Mouse (Mus musculus) MEL-GATA-1-ER (cell line): Measurements from ENCODE around the gene Aox3.

Source experiments
- DNase-seq: peaks from one replicate; pipeline ENCODE4 v3.0.0-alpha.2; 2012; ENCODE audit warnings: low read depth; ENCODE audit errors: extremely low read depth

Gene Aox3

DNA sequence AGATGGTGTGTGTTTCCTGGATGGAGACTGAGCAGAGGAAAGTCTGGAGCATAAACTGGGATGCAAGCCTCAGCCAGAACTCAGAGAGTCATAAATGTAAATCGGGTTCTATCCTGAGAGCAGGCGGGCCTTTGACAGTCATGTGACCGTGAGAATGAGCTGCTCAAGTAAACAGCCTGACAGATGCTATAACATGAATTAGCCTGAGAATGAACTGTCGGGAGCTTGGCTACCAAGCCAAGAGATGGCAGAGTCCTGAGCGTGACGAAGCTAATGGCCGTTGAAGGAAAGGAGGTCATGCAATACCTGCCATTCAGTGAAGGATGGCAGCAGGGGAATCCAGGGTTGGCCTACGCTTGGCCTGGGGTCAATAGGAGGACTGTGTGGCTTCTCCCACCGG is 84.1 kb downstream of the Aox3 start:
- no peak for DNase-seq

DNA sequence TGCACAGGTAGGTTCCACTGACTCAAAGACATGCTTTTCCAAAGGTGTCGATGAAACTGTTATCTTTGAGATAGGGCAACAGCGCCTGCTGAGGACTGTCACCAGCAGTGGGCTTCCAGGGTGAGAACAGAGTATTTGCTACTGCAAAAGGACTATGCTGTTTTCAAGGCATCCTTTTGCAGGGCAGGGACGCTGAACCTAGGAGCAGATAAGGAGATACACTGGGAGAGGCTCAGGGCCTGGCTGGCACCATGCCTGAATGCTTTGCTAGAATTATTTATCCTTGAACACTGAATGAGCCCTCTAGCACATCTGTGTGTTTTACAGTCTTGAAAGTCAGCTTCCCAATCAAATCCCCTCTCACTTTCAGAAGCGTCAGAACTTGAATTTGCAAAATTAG is 85.5 kb downstream of the Aox3 start:
- DNase-seq, result no peak

- DNase-seq, result no peak
Measured at GRCm38 (mm10) chr1:58210203-58210602, 97.3 kb downstream of the Aox3 start, which contains the start of gene Aox4. Gene Aox4 (plus strand): TSS chr1:58210397.

- DNase-seq, result no peak
Measured at GRCm38 (mm10) chr1:58212805-58213204, 99.9 kb downstream of the Aox3 start.

DNA sequence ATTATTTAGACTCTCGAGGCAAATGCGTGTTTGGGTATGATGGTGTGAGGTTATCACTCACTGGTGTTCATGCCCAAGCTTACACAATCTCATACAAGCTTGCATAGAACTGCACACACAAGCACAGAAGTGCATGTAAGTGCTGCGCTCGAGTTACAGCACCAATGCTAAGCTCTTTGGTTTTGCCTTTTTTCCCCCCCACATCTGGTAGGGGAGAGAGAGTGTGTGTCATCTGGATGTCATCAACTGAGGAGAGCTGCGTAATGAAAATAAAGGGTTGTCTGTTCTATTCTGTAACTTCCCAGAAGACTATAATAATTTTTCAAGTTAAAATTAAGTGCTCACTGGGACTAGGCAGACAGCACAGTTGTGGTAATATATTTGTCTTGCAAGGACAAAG is 100.9 kb downstream of the Aox3 start:
- no peak for DNase-seq

DNA sequence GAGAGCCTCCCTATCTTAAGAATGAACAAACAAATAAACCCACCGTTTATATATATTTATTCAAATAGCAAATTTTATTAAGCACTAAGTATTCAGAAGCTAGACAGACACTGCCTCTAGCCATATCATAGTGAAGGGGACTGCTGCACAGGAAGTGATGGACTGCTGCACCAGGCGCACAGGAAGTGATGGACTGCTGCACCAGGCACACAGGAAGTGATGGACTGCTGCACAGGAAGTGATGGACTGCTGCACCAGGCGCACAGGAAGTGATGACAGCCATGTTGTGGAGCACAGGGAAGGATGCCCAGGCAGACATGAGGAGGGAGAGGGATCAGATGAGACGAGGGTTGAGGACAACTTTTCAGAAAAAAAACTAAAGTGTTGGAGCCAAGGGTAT is 102.4 kb downstream of the Aox3 start:
- DNase-seq, result no peak

GRCm38 (mm10) chr1:58215956-58216532 is 103.1 kb downstream of the Aox3 start:
- DNase-seq, result no peak

DNA sequence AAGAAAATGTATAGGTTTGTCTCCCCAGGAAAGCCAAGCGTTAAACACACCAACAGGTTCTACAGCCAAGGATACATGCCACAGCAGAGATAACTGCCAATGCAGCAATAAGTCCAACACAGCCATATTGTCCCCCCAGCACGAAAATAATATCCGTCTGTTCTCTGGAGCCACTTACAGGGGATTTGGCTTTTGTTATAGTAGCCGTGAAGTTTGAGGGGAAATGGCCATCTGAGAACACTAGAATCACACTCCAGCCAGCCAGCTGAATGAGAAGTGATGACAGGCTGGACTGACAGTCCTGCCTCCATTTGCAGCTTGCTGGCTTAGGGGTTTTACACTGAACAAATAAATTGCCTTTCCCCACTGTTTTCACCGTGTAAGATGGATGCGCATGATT is 108.1 kb downstream of the Aox3 start:
- DNase-seq, result no peak

DNA sequence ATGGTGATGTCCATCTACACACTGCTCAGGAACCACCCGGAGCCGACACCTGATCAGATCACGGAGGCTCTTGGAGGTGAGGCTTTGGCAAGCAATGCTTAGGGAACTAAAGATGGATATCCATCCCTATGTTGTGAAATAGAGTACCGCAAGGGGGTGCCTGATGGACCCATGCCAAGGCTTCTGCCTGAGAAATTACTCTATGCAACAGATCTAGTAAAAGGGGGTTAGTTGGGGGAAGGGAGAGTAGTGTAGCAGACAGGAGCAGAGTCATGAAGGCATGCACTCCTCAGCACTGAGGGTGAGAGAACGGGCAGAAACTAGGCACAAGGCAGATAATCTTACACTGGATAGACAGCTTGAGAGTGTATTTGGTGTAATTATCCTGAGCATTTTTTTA is 108.9 kb downstream of the Aox3 start:
- DNase-seq, result no peak

DNA sequence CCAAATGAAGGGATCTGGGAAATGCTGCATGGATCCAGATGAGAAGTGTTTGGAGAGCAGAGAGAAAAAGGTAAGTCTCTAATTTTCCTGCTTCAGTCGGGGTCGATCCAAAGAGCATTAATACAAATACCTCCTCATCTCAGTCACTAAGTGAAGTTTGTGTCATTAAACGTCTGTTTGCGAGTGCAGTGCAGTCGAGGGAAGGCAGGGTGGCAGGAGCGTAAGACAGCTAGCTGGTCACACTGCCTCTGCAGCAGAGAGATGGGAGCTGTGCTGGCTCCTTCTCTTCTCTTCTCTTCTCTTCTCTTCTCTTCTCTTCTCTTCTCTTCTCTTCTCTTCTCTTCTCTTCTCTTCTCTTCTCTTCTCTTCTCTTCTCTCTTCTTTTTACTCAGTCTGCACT is 115.2 kb downstream of the Aox3 start:
- DNase-seq, result no peak

DNA sequence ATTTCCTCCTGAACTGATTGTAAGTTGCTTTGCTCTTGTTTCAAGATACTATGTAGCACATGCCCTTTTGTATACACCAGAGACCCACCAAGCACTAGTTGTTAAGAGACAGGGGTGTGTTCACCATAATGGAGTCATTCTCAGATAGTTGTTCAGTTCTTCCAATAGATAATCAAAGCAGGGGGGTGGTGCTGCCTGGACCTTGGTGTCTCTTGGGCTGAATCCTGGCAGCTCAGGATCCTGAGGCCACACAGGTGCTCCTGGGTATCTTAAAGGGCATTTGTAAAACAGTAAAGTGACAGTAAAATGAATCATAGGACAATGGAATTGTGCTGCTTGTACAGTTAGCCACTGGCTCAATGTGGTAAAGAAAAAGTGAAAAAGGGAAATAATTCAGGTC is 116.0 kb downstream of the Aox3 start:
- DNase-seq, result no peak

DNA sequence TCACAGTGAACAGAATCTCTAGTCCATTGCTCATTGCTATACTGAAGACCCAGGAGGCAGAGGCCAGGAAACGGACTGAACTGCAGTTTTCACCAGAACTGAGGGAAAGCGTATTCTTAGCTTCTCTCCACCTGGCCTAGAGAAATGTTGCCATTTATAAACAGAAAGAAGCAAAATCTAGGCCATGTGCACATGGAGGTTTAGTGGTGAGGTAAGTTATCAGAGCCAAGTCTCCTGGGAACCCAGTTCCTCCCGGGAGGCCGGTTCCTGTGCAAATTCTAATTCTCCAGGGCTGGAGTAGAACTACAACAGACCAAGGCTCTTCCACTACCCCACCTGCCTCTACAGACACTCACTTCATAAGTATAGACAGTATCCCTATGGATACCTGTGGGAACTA is 116.8 kb downstream of the Aox3 start:
- DNase-seq, result no peak

GRCm38 (mm10) chr1:58230542-58230941 is 117.6 kb downstream of the Aox3 start:
- DNase-seq, result no peak

GRCm38 (mm10) chr1:58235405-58235804 is 122.5 kb downstream of the Aox3 start:
- no peak for DNase-seq

DNA sequence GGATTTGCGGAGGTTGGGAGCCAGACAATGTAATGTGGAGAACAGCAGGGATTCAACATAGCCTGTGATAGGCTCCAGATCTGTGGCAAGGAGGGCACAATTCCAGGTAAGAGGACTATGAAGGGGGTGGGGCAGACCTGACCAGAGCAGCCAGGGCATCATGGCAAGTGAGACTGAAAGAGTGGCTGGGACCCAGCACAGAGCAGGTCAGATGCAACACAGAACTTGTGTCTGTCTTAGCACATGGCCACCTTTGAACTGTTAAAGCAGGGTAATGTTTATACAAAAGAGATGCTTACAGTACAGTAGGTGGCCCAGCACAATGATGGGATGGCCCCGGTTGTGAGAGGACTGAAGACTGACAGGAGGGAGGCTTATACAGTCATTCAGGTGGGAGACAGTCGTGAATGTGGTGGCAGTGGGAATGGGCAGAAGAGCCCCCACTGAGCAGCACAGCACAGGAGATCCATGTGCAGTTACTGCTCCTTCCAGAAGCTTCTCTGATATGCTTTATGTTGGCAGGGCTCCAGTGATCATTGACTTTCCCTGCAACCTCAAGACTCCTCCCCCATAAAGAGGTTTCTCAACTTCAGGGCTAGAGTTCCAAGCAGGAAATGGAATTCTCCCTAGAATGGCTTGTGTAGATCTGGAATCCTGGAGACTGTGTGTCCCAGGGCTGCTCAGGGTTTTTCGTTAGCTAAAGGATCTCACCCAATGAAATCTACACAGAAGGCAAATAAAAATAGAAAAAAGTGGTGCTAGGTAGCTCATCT is 124.8 kb downstream of the Aox3 start:
- no peak for DNase-seq

DNA sequence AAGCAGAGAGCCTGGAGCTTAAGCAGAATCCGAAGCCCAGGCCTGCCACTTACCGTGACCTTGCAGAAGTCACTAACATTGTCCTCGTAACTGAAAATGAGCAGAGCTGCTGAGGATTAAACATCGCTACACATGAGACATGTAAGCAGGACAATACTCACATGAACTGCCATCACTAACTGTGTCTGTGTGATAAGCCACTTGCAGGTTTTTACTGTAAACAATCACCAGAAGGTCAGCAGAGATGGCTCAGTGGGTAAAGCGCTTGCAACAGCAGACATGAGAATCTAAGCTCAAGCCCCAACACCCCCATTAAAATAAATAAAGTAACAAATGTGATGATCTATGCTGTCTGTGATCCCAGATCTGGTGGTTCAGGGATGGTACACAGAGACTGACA is 125.5 kb downstream of the Aox3 start:
- no peak for DNase-seq

DNA sequence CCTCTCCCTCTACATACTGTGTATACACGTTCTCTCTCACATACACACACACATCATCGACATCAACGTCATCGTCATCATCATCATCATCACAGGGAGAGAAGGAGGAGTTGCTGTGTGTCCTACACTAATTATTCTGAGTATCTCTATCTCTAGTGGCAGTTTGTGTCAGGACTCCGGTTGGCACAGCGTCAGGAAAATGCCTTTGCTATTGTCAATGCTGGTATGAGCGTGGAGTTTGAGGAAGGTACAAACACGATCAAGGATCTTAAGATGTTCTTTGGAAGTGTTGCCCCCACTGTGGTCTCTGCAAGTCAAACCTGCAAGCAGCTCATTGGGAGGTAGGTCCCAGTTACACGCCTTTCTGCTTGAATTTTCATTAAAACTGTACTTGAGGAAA is 126.0 kb downstream of the Aox3 start:
- no peak for DNase-seq

DNA sequence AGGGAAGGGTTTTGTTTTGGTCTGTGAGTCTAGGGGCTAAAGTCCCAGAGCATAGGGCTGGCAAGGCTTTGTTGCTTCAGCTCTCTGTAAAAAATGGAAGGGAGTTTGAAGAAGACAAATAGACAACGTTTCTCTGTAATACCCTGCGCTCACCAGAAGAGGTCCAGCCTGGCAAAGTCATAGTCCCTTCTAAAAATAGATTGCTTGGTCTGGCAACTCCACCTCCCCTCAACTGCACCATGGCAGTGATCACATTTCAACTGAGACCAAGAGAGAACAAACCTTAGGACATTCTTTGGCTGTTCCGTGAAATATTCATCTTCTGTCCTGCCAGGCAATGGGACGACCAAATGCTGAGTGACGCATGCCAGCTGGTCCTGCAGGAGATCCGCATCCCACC is 127.4 kb downstream of the Aox3 start:
- no peak for DNase-seq

GRCm38 (mm10) chr1:58244487-58244886 is 131.6 kb downstream of the Aox3 start:
- peak; percentile 9 for DNase-seq

GRCm38 (mm10) chr1:58248518-58248917 is 135.6 kb downstream of the Aox3 start:
- no peak for DNase-seq
